Mouse (Mus musculus) lung, postnatal 0 days (tissue): Measurements from ENCODE around the gene Olfr1032.

Experiments
- CTCF ChIP-seq: IDR thresholded peaks from 2 replicates; pipeline ENCODE4 v1.5.1; 2016; ENCODE audit warnings: antibody characterized with exemption, mild to moderate bottlenecking
- EP300 ChIP-seq: IDR thresholded peaks from 2 replicates; pipeline ENCODE4 v1.6.1; 2016; ENCODE audit warnings: antibody characterized with exemption, mild to moderate bottlenecking, control low read depth

DNA sequence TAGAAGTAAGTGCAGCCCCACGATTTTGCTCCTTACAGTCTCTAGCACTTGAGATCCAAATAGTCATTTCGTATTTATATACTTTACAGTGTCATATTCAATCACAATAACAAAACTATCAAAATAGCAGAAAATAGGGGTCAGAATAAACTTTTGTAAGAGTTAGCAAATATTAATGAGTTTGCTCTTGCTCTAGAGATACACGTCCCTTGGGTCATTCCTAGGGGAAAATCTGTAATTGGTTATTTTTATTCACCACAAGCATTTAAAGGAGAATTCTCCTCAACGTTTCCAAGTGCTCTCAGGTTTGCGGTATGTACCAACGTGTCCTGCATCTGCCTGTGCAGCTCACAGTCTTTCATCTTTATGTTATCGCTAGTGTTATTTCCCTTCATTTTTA, at the start of gene Olfr1032:
- TF ChIP-seq CTCF (no peak), EP300 (no peak)
